Mouse (Mus musculus) liver, adult 2 months (tissue): ENCODE results near the gene Prm3. TPM values are rescaled to one million over a fixed set of nuclear protein-coding genes. Genes with fewer than 3 reads are reported as not detected.

Source experiments
- DNase-seq: peaks from one replicate; pipeline ENCODE4 v3.0.0-alpha.2; 2011; ENCODE audit warnings: low read depth, low spot score; ENCODE audit errors: extremely low read depth
- H3K27ac ChIP-seq: fragments of 200-500 bp; replicated peaks from 2 replicates; pipeline ENCODE4 v1.5.1; 2012; ENCODE audit warnings: low read depth, mild to moderate bottlenecking, control low read depth, inconsistent platforms, low read length; ENCODE audit not compliant: insufficient read depth
- H3K27me3 ChIP-seq: fragments of 200-500 bp; 2 replicates; pipeline ENCODE4 v1.6.1; 2012; ENCODE audit warnings: mild to moderate bottlenecking, moderate library complexity, low read length, inconsistent platforms; ENCODE audit not compliant: control insufficient read depth, insufficient read depth
- H3K36me3 ChIP-seq: fragments of 200-500 bp; 2 replicates; pipeline ENCODE4 v1.6.1; 2012; ENCODE audit warnings: low read length, inconsistent platforms; ENCODE audit not compliant: control insufficient read depth, insufficient read depth
- H3K4me1 ChIP-seq: fragments of 200-500 bp; 2 replicates; pipeline ENCODE4 v1.6.1; 2011; ENCODE audit warnings: low read length; ENCODE audit not compliant: control insufficient read depth, insufficient read depth
- H3K4me3 ChIP-seq: fragments of 200-500 bp; 2 replicates; pipeline ENCODE4 v1.5.1; 2011; ENCODE audit warnings: low read depth, mild to moderate bottlenecking, control low read depth, low read length, moderate library complexity; ENCODE audit not compliant: insufficient read depth
- H3K79me2 ChIP-seq: fragments of 200-500 bp; 2 replicates; pipeline ENCODE4 v1.6.1; 2012; ENCODE audit warnings: inconsistent platforms, mild to moderate bottlenecking, low read length, moderate library complexity; ENCODE audit not compliant: control insufficient read depth, insufficient read depth
- H3K9ac ChIP-seq: fragments of 200-500 bp; 2 replicates; pipeline ENCODE4 v1.6.1; 2012; ENCODE audit warnings: low read depth, mild to moderate bottlenecking, control low read depth, inconsistent platforms, low read length
- CTCF ChIP-seq: fragments of 200-500 bp; IDR thresholded peaks from 2 replicates; pipeline ENCODE4 v1.5.1; 2011; ENCODE audit warnings: low read depth, low read length, control low read depth
- POLR2A ChIP-seq: fragments of 200-500 bp; IDR thresholded peaks from 2 replicates; pipeline ENCODE4 v1.6.1; 2011; ENCODE audit warnings: low read length, control low read depth; ENCODE audit not compliant: insufficient read depth; ENCODE audit errors: extremely low read depth
- WGBS: fragments of 180-500 bp; shearing (Covaris S2); methylation state at CpG from one replicate; pipeline ENCODE4 v1.1.7; 2018; 5-methylcytosine and 5-hydroxymethylcytosine counted together
- polyA plus RNA-seq: library from polyadenylated mRNA; depleted of rRNA; stranded (reverse); fragments of >200 nt; gene quantifications from 2 replicates; pipeline ENCODE4 v1.2.3, GENCODE M21; 2012
- total RNA-seq: library from RNA; depleted of rRNA; stranded (reverse); fragments of >200 nt; gene quantifications from 2 replicates; pipeline ENCODE4 v1.2.3, GENCODE M21; 2014

Gene Prm3
- total and polyA plus RNA-seq, 2 experiments, result not detected

GRCm38 (mm10) chr16:10764323-10764722 lies 26.4 kb downstream of the Prm3 start:
- no peak for DNase-seq
- TF ChIP-seq CTCF (no peak), POLR2A (no peak)
- no peak overlapping the region for H3K9ac ChIP-seq
- WGBS, result 62% methylated on average over 2 of the region's 2 CpGs
- H3K4me3 ChIP-seq, result no peak overlapping the region
- H3K4me1 ChIP-seq, result no peaks in the 10 kb centered on the region
- no peaks in the 10 kb centered on the region for H3K79me2 ChIP-seq
- no peaks in the 10 kb centered on the region for H3K36me3 ChIP-seq
- H3K27me3 ChIP-seq, result no peaks in the 10 kb centered on the region
- no peak overlapping the region for H3K27ac ChIP-seq

DNA sequence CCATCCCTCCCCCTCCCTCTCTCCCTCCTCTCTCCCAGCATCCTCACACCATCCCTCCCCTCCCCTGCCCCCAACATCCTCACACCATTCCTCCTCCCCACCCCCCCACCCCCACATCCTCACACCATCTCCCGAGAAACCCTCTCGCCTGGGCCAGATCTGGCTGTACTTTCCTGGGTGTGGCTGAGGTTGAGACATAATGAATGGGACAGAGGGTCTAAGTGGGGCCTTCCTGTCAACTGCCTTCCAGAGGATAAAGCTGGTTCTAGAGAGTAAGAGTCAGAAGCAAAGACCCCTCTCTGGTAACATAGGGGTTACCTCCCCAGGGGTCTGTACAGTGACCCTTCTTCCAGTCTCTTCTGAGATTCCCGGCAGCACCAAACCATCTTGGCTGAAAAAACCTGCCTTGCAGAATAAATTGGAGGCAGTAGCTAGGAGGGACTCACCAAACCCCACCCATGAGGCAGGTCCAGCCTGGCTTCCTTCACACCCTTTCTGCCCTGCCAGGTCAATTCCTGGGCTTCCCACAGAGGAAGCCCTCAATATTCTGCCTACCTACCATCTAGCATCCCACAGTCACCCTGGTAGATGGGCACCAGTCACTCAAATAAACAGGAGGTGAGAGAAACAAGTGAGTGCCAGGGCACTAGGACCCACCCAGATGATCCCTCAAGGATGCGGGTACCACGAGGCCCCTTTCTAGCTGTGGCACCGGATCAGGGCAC lies 27.0 kb downstream of the Prm3 start:
- WGBS, result 68% methylated on average over 6 of the region's 6 CpGs
- Histone ChIP-seq H3K79me2 (no peaks in the 10 kb centered on the region), H3K4me1 (no peaks in the 10 kb centered on the region), H3K4me3 (no peak overlapping the region), H3K27me3 (no peaks in the 10 kb centered on the region), H3K27ac (no peak overlapping the region), H3K36me3 (no peaks in the 10 kb centered on the region), H3K9ac (no peak overlapping the region)
- TF ChIP-seq CTCF, result no peak
- TF ChIP-seq POLR2A, result no peak
- DNase-seq, result no peak

DNA sequence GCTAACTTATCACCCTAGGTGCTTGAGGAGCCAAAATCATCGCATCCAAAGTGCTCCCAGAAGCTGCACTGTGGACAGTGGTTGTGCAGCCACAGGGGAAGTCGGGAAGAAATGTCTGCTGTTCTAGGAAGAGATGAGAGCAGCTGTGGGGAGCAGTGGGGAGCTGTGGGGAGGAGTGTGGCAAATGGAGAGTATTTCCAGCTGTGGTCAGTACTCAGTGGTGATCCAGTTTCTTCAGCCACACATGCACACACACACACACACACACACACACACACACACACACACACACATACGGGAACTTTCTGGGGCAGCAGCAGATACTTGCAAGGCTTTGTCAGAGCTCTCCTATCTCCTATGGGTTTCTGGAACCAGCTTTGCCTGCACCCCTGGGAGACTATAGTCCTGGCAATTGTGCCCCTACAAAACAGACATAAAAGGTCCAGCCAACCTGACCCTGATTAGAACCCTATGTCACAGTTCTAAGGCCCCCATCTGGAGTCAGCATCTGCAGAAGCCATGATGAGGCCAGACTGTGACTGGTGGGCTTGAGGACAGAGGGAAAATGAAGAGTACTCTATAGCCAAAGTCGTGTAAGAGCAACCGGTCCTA lies 28.0 kb downstream of the Prm3 start:
- Histone ChIP-seq H3K4me3 (no peak overlapping the region), H3K9ac (no peak overlapping the region), H3K27me3 (no peaks in the 10 kb centered on the region), H3K27ac (no peak overlapping the region), H3K79me2 (no peaks in the 10 kb centered on the region), H3K36me3 (no peaks in the 10 kb centered on the region), H3K4me1 (peaks cover 6% of the 10 kb centered on the region; the same call in 1 of the 2 replicates)
- DNase-seq, result no peak
- WGBS, result 90% methylated on average over 5 of the region's 5 CpGs
- no peak for TF ChIP-seq POLR2A
- no peak for TF ChIP-seq CTCF

- WGBS, result 79% methylated on average over 8 of the region's 8 CpGs
- no peaks in the 10 kb centered on the region for H3K79me2 ChIP-seq
Measured at GRCm38 (mm10) chr16:10761182-10761581, 29.5 kb downstream of the Prm3 start.

DNA sequence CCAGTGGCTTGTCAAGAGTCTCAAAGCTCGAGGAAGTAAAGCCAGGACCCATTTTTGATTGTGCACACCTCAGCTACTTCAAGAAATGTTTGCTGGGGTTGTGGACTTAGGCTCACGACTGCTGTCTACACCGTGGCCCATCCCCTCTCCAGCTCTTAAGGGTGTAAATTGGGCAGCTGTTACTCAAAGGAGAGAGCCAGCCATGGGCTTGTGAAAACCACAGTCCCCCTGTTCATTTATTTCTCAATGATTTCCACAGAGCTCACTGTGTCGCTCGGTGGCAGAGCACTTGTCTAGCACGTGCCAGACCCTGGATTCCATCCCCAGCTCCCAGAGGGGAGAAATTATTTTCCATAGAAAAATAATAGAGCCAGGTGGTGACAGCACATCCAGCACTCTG lies 34.5 kb downstream of the Prm3 start:
- WGBS, result 85% methylated on average over 6 of the region's 6 CpGs
- H3K36me3 ChIP-seq, result no peaks in the 10 kb centered on the region
- no peaks in the 10 kb centered on the region for H3K27me3 ChIP-seq

More at GRCm38 (mm10) chr16:10761182-10761581, 29.5 kb downstream of the Prm3 start:
- Histone ChIP-seq H3K27ac (no peak overlapping the region), H3K27me3 (no peaks in the 10 kb centered on the region), H3K4me1 (peaks cover 6% of the 10 kb centered on the region; the same call in 1 of the 2 replicates), H3K9ac (no peak overlapping the region), H3K36me3 (no peaks in the 10 kb centered on the region), H3K4me3 (no peak overlapping the region)
- TF ChIP-seq CTCF (no peak), POLR2A (no peak)
- DNase-seq, result no peak

More for the DNA sequence above, 34.5 kb downstream of the Prm3 start:
- Histone ChIP-seq H3K4me3 (no peak overlapping the region), H3K4me1 (peaks cover 6% of the 10 kb centered on the region; the same call in 1 of the 2 replicates), H3K9ac (no peak overlapping the region), H3K27ac (no peak overlapping the region), H3K79me2 (no peaks in the 10 kb centered on the region)
- no peak for DNase-seq
- no peak for TF ChIP-seq POLR2A
- no peak for TF ChIP-seq CTCF
